Mouse (Mus musculus) testis, adult 2 months (tissue): ENCODE data around the gene S1pr2.

Experiments
- CTCF ChIP-seq: fragments of 200-500 bp; IDR thresholded peaks from 2 replicates; pipeline ENCODE4 v1.5.1; 2012; ENCODE audit warnings: low read depth, mild to moderate bottlenecking, inconsistent platforms, low read length, moderate library complexity; ENCODE audit not compliant: control insufficient read depth, insufficient read depth, insufficient replicate concordance
- POLR2A ChIP-seq: fragments of 200-500 bp; IDR thresholded peaks from 2 replicates; pipeline ENCODE4 v1.6.1; 2012; ENCODE audit warnings: low read depth, mild to moderate bottlenecking, inconsistent platforms, low read length, moderate library complexity; ENCODE audit not compliant: control insufficient read depth

DNA sequence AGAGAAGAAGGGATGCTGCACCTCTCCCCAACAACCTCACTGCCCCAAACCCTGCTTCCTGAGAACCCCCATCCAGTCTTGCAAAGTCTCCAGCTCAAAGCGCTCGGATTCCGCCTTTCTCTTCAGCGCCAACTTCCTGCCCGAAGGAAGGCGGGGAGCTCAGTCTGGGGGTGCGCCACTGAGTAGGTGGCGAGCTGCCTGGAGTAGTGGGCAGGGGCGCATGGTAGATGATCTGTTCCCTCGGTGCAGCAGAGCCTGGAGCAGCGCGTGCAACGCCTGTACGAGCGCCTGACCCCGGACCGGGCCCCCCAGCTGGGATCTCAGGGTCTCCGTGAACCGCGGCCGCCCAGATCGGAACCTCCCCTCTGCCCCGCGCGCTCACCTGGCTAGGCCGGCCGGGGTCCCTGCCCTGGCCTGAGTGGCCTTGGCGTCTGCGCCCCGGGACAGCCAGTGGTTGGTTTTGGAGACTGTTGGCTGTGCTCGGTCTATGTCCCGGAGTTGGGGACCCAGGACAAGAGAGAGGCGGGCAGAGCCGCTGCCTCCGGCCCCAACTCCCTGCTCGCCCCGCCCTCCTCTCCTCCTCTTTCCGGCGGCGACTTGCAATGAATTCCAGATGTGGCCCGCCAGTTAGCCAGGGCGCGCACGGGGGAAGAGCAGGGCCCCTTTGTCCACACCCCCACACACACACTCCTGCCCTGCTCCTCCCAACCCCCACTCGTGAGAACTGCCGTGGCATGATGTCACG, at the start of gene S1pr2:
- no peak for TF ChIP-seq CTCF
- TF ChIP-seq POLR2A = no peak
